Mouse (Mus musculus) thymus, postnatal 25 days (tissue): ENCODE data around the gene Kcnk2.

Source experiments
- DNase-seq: peaks from one replicate; pipeline ENCODE4 v3.0.0; 2022

Gene Kcnk2

DNA sequence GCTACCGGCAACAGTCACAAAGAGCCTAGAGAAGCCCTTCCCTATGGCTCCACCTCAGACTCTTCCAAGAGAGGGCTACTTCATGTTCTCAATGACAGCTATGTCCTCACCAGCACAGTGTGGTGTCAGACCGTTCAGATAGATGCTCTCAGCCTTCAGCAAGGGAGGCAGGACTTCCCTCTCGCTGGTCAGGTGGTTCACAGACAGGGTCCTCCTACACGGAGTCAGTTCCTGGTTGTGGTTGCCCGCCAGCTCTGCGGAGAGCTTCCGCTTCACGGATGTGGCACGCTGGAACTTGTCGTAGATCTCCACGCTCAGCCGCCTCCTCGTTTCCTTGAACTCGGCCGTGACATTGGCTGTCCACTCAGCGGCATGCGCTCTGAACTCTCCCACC lies 192.4 kb downstream of the Kcnk2 start:
- no peak for DNase-seq

DNA sequence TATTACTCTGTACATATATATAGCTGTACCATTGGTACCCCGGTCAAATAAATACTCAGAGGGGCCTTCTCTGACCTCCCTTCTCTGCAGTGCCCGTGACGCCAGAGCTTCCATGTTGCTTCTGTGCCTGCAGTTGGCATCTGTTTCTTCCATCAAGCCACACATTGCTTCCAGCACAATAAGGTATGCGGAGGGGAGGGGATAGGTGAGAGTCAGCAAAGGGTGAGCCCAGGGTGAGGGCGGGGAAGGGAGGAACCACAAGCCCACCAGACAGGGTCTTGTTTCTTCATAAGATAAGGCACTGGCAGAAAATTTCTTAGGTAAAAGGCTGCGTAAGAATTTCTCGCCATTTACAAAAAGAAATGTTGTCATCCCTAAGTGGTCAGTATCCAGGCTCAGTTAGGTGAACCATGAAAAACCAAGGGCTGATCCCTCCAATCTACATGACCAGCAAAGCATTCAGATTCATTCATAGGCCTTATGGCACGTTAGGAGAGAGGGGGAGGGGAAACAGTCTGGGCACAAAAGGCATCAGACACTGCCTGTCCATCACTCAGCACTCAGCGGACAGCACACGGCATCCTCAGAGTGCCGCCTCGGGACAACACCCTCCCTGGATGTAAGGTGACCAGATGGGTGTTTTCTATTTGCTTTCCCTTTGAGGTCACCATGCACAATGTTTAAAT lies 192.9 kb downstream of the Kcnk2 start:
- no peak for DNase-seq

DNA sequence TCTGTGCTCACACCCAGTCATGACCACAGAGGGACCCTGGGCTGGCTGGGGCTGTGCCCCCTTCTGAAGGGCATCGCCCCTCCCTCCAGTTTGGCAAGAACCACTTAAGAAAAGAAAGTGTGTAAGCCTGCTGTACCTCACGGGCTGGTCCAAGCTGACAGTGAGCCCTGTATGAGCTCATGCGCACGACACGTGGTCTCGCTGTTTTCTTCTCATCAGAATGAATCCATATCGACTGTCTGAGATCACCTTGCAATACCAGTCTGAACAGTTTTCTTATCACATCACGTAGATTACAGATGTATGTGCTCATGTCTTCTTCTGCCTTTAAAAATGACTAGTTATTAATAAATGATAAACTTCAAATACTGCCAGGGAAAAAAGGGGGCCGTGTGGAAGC lies 193.5 kb downstream of the Kcnk2 start:
- no peak for DNase-seq

DNA sequence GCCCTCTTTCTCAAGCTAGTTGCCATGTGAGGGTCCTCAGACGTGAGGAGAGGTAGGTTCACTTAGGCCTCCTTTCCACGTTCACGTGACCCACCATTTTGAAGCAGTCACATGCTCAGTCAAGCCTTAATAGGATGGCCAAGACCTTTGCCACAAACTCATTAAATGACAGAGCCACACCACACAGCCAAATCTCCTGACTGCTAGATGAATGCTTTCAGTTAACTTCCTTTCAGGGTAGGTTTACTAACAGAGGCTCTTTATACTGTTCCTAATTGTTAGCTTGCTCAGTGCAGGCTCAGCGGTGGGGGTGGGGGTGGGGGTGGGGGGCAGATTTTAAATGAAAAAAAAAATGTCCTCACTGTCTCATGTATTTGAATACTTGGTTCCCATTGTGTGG lies 206.3 kb downstream of the Kcnk2 start:
- DNase-seq = no peak

DNA sequence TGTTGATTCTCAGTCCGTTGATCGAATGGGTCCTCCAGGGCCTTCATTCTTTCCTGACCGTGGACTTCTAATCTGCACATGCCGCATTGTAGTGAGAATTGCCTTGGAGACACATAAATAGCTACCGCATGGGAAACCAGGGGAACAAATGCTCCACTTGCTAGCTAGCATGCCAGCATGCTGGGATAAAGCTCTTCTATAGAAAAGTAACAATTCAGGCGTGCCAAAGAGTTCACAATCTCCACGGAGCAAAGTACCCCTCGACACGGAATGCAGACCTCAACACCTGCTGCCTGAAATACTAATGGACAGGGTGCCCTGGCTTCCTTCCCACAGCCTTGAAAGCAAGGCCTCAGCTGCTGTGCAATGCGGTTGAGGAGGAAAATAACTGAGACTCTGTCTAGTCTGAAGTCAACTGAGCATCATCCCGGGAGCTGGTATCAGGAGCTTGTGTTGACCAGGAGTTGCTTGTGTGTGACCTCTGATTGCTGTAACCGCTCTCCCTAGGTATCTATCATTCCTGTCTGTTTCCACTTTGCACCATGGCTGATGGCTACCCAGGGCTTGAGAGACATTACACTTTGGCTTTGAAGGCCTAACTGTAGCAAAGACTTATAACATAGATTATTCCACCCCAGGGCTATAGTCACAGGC lies 214.2 kb downstream of the Kcnk2 start:
- DNase-seq = no peak

DNA sequence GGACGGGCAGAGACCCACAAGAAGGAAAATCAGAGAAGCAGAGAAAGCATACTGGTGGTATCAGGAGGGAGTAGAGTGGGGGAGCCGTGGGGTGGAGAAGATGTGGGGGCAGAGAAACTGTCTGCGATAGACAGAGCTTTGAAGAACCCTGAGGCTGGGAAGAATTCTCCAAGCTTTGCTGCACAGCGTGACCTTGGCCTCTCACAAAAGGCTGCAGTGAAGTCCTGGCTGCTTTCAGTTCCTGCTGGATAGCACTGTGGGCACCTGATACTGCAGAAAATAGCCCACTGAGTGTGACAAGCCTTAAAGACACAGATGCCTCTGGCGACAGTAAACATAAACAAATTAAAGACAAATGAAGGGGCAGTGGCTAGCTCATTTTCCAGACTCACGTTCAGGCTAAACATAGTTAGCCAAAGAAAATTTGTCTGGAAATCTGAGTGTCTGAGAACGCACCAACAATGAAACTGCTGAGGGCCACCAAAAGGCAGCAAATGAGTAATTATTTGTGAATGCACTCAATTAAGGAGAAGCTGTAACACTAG lies 216.8 kb downstream of the Kcnk2 start:
- DNase-seq = no peak

DNA sequence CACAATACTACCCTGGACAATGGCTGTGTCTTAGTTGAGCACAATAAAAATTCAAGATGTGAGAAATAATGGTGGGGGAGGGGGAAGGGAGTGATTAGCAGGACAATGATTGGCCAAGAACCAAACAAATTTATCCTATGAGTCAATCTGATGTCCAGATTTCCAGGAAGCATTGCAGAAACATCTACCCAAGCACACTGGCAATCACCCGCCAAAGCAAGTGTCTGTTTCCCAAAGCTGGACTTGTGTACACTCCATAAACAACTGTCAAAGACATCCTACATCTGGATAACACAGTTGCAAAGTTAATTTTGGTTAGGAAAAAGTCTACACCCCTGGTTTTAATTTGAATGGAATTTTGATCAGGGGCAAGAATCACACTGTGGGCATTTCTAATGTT lies 224.3 kb downstream of the Kcnk2 start:
- DNase-seq = no peak

DNA sequence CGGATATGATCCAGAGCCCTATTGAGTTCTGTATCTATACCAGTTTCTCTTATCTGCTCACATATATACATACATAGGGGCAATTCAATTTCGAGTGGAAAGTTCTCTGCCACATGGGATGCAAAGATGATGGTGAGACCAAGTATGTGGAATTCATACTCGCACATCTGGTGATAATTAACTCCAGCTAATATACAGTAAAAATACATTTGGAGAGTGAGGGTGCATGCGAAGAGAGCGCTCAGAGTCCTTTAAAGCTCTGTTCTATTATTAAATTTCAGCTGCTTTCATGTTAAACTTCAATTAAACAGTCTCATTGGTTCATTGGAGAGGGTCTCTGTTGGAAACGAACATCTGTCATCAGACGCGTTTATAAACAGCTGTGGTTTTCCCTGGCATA lies 228.6 kb downstream of the Kcnk2 start:
- no peak for DNase-seq

DNA sequence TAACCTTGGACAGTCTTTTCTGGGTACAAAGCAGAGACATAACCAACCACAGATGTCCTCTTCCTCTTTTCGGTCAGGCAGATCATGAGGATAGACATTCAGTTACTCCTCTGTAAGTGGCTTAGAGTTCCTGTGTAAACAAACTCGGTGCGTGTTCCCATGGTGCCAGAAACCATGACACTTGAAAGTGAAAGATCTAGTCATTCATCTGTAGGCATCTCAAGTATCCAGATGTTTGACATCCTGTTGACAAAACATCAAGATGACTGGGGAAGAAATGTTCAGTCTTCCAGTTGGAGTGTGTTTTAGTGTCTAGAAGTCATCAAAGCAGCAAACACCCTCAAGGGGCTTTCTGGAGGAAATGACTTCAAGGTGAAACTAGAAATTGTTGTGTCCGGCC lies 230.9 kb downstream of the Kcnk2 start:
- no peak for DNase-seq

DNA sequence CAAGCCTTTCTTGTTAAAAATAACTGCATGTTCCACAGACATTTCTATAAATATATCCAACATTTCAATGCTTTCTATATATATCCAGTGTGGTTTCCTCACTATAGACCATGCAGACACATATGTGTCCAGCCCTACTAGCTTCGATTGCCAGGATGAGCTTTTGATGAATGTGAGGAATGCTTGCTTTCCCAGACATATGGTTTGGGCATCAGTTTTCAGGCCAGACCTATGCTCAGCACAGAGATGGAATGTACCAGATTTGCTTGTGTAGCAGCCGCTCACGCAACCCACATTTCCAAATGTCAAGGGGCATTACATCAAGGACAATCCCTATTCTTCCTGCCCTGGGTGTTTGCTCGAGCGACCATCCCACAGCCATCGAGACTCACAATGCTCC lies 236.3 kb downstream of the Kcnk2 start:
- no peak for DNase-seq

DNA sequence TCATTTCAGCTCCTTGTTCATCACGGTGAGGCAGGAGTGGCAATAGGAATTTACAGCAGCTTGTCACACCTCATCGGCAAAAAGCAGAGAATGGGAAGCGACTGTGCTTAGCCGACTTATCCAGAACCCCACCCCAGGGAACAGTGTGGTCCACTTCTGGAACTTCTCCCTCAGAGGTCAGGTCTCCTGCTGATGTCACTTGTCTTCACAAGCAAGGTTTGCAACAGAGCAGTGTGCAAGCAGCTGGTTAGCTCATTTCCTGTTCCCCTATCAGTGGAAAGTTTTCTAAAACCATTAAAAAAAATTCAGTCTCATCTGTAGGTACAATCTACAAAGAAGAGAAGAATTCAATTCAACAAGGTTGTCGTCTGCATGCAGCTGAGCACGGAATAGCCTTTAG lies 236.9 kb downstream of the Kcnk2 start:
- DNase-seq = no peak

DNA sequence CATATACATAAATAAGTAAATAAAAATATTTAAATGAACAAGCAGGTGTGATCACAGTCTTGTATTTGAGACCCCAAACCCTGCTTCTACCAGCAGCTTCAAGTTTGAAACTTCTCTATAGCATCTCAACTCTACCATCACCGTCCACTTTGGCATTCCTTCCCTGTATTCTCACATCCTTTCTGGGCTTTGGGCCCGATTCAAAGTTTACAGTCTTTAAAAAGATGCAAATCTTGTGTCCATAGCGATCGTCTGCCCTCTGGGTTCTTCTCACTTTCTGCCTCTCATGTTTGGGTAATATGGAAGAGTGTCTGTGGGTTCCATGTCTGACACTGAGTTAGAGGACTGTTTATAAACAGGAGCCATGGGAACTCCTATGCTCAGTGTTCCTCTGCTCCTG lies 237.4 kb downstream of the Kcnk2 start:
- DNase-seq = no peak

DNA sequence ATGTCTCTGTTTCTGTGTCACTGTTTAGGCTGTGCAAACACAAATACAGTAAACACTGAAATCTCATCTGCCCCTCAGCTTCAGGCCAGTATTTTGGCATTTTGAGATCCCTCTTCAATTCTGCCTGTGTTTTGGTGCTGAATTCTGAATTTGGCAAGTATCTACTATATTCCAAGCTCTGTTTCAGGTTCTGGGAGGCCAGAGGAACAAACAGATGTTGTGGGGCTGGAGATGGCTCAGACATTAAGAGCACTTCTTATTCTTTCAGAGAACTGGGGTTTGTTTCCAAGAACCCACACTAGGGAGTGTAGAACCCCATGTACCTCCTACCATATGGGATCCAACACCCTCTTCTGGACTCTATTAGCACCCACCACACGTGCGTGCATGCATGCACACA lies 237.8 kb downstream of the Kcnk2 start:
- DNase-seq = no peak
